Mouse (Mus musculus) heart, adult 2 months (tissue): ENCODE results near the gene Ccdc73. TPM values are rescaled to one million over a fixed set of nuclear protein-coding genes. Genes with fewer than 3 reads are reported as not detected.
A peak's percentile ranks its signal among the peaks of the same experiment; 100 is the strongest.
"Not testable (repeated sequence)": the region's sequence is repeated elsewhere in the genome, so short reads cannot be mapped to it uniquely, and the experiment has no call there.

Experiments used
- DNase-seq, 2 experiments: peaks; one replicate each; pipeline ENCODE4 v3.0.0; 2021
- H3K27ac ChIP-seq: fragments of 200-600 bp; 2 replicates; pipeline ENCODE4 v1.8.1; 2022
- H3K27me3 ChIP-seq: fragments of 200-500 bp; 2 replicates; pipeline ENCODE4 v1.6.1; 2012; ENCODE audit warnings: mild to moderate bottlenecking, low read length, inconsistent platforms, mixed read lengths; ENCODE audit not compliant: control insufficient read depth, insufficient read depth
- H3K36me3 ChIP-seq: fragments of 200-500 bp; 2 replicates; pipeline ENCODE4 v1.6.1; 2012; ENCODE audit warnings: low read length, inconsistent platforms; ENCODE audit not compliant: control insufficient read depth, insufficient read depth
- H3K4me1 ChIP-seq: fragments of 200-500 bp; 2 replicates; pipeline ENCODE4 v1.6.1; 2011; ENCODE audit warnings: low read length; ENCODE audit not compliant: control insufficient read depth, insufficient read depth
- H3K4me3 ChIP-seq: fragments of 200-600 bp; 2 replicates; pipeline ENCODE4 v1.8.1; 2022
- H3K79me2 ChIP-seq: fragments of 200-500 bp; replicated peaks from 2 replicates; pipeline ENCODE4 v1.6.1; 2012; ENCODE audit warnings: mild to moderate bottlenecking, inconsistent platforms, low read length, moderate library complexity, mixed read lengths; ENCODE audit not compliant: control insufficient read depth, insufficient read depth
- H3K9ac ChIP-seq: fragments of 200-500 bp; 2 replicates; pipeline ENCODE4 v1.6.1; 2012; ENCODE audit warnings: low read depth, mild to moderate bottlenecking, control low read depth, inconsistent platforms, low read length, mixed read lengths
- CTCF ChIP-seq: fragments of 200-600 bp; IDR thresholded peaks from 2 replicates; pipeline ENCODE4 v1.8.1; 2022; ENCODE audit warnings: antibody characterized with exemption, mild to moderate bottlenecking, moderate library complexity
- EP300 ChIP-seq: fragments of 200-500 bp; IDR thresholded peaks from 2 replicates; pipeline ENCODE4 v1.6.1; 2011; ENCODE audit warnings: low read depth, low read length, control low read depth; ENCODE audit not compliant: insufficient read depth
- POLR2A ChIP-seq: fragments of 200-500 bp; IDR thresholded peaks from 2 replicates; pipeline ENCODE4 v1.6.1; 2011; ENCODE audit warnings: mild to moderate bottlenecking, low read depth, low read length, control low read depth; ENCODE audit not compliant: insufficient read depth
- WGBS: fragments of 180-500 bp; shearing (Covaris S2); methylation state at CpG from one replicate; pipeline ENCODE4 v1.1.7; 2018; 5-methylcytosine and 5-hydroxymethylcytosine counted together
- intact Hi-C: fragments of 180-260 bp; cut with DNase I; formaldehyde crosslinking; loops from one replicate; pipeline ENCODE4 v1.15.1; 2025
- polyA plus RNA-seq: library from polyadenylated mRNA; depleted of rRNA; stranded (reverse); fragments of >200 nt; gene quantifications from 2 replicates; pipeline ENCODE4 v1.2.3, GENCODE M21; 2012
- total RNA-seq, 2 experiments: library from RNA; stranded (reverse); gene quantifications; 2 replicates each; pipeline ENCODE4 v1.2.3; 2021

The Ccdc73 gene
- total and polyA plus RNA-seq, 3 experiments = 2.5 to 4.9 (median 4.1) TPM

- TF ChIP-seq CTCF = no peak
- no peak for TF ChIP-seq EP300
- no peak for TF ChIP-seq POLR2A
- H3K4me3 ChIP-seq = peak overlapping the region; percentile 58
- H3K4me1 ChIP-seq = peaks cover 4% of the 10 kb centered on the region
- no peaks in the 10 kb centered on the region for H3K27me3 ChIP-seq
- no peaks in the 10 kb centered on the region for H3K79me2 ChIP-seq
- no peak for DNase-seq
- no peak overlapping the region for H3K9ac ChIP-seq
- intact Hi-C loops = loop anchor here (5.0 kb wide), 1 partner anchor 382 kb away; no protein-coding TSS in a partner anchor
- 60% methylated on average over 3 of the region's 3 CpGs for WGBS
- no peak overlapping the region for H3K27ac ChIP-seq
- no peaks in the 10 kb centered on the region for H3K36me3 ChIP-seq
Measured at GRCm38 (mm10) chr2:104849991-104850359, 17.6 kb upstream of the Ccdc73 start.

GRCm38 (mm10) chr2:104851686-104852085, 15.9 kb upstream of the Ccdc73 start:
- no peaks in the 10 kb centered on the region for H3K79me2 ChIP-seq
- H3K9ac ChIP-seq = no peak overlapping the region
- H3K4me1 ChIP-seq = peaks cover 4% of the 10 kb centered on the region
- no peak overlapping the region for H3K4me3 ChIP-seq
- intact Hi-C loops = no loop called here
- no peaks in the 10 kb centered on the region for H3K27me3 ChIP-seq
- no peak for DNase-seq
- H3K27ac ChIP-seq = no peak overlapping the region
- 37% methylated on average over 5 of the region's 5 CpGs for WGBS
- H3K36me3 ChIP-seq = no peaks in the 10 kb centered on the region
- TF ChIP-seq CTCF = no peak
- TF ChIP-seq EP300 = no peak
- no peak for TF ChIP-seq POLR2A

DNA sequence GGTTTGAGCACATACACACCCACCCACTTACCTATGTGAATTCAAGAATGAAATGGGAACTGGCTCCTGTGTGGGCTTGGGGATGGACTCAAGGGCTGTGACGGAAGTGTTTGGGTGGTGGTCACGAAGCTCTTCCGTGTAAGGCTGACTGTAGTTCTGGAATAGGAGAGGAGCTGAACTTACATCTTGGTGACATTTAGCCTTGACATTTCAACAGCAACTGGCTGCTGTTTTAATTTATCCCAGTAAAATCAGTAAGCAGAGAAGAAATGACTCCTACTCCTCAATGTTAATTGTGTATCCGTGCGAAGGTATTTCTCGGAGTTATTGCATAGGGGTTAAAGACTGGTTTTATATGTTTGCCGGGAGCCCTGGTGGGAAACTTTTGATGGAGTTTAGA, 15.1 kb upstream of the Ccdc73 start:
- intact Hi-C loops = no loop called here
- Histone ChIP-seq H3K36me3 (no peaks in the 10 kb centered on the region), H3K27ac (no peak overlapping the region), H3K27me3 (no peaks in the 10 kb centered on the region), H3K9ac (no peak overlapping the region), H3K79me2 (no peaks in the 10 kb centered on the region), H3K4me1 (peaks cover 4% of the 10 kb centered on the region), H3K4me3 (no peak overlapping the region)
- no peak for DNase-seq
- 90% methylated on average over 7 of the region's 7 CpGs for WGBS
- TF ChIP-seq EP300 (no peak), CTCF (no peak), POLR2A (no peak)

DNA sequence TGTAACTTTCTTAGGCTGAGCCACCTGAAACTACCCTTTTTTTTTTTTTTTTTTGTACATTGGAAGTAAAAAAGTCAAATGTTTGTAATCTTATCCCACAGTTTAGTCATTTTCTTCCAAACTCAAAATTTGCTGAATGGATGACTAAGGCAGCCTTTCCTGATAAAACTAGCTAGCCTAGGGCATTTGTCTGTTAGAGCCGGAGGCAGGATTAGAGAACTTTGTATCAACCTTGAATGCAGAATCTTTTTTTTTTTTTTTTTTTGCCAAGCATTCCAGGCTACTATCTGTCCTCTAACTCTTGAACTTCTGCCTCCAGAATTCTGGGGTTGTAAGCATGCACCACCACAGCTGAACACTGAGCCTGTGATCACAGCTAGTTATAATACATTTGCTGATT, 12.8 kb upstream of the Ccdc73 start:
- 62% methylated on average over 1 of the region's 1 CpGs for WGBS
- no peaks in the 10 kb centered on the region for H3K36me3 ChIP-seq
- intact Hi-C loops = no loop called here
- no peak for DNase-seq
- no peaks in the 10 kb centered on the region for H3K27me3 ChIP-seq
- no peak overlapping the region for H3K9ac ChIP-seq
- TF ChIP-seq CTCF (no peak), POLR2A (no peak), EP300 (no peak)
- no peaks in the 10 kb centered on the region for H3K4me1 ChIP-seq
- H3K27ac ChIP-seq = no peak overlapping the region
- H3K4me3 ChIP-seq = no peak overlapping the region
- H3K79me2 ChIP-seq = no peaks in the 10 kb centered on the region

DNA sequence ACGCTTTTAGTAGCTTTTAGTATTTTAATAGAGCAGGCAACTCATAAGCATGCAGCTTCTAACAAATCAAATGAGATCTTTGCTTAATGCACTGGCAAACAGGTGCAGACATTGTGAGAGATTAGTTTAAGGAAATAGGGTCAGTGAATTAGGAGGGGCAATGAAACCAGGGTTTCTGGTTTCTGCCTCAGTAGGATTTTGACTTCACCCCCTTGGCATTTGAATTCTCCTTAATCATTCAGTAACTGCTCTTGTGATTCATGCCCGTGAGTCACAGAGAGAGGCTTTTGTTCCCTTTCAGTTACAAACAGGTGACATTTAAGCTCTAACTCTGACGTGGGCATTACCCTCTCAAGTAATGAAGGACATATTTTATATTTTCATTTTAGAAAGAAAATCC, 11.9 kb upstream of the Ccdc73 start:
- Histone ChIP-seq H3K27me3 (no peaks in the 10 kb centered on the region), H3K79me2 (no peaks in the 10 kb centered on the region)
- intact Hi-C loops = no loop called here

DNA sequence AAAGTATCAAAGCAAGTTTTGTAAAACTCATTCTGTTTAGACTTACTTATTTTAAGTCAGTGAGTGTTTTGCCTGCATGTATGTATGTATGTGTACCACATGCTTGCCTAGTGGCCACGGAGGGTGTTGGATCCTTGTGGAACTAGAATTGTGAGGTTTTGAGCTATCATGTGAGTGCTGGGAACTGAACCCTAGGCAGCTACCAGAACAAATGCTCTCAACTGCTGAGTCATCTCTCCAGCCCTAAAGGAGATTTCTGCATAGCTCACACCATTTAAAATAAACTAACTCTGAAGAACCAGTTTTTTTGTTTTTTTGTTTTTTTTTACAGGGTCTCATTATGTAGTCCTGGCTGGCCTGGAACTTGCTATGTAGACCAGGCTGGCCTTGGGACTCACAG, 11.4 kb upstream of the Ccdc73 start:
- H3K79me2 ChIP-seq = no peaks in the 10 kb centered on the region
- H3K36me3 ChIP-seq = no peaks in the 10 kb centered on the region
- H3K27ac ChIP-seq = no peak overlapping the region
- DNase-seq = no peak
- no peak overlapping the region for H3K4me3 ChIP-seq
- H3K4me1 ChIP-seq = no peaks in the 10 kb centered on the region
- intact Hi-C loops = no loop called here
- no peak overlapping the region for H3K9ac ChIP-seq
- WGBS = 44% methylated on average over 1 of the region's 1 CpGs
- TF ChIP-seq EP300 = no peak
- TF ChIP-seq POLR2A = no peak
- TF ChIP-seq CTCF = no peak
- no peaks in the 10 kb centered on the region for H3K27me3 ChIP-seq

More for the DNA sequence above, 11.9 kb upstream of the Ccdc73 start:
- Histone ChIP-seq H3K27ac (no peak overlapping the region), H3K36me3 (no peaks in the 10 kb centered on the region), H3K4me3 (no peak overlapping the region), H3K4me1 (no peaks in the 10 kb centered on the region), H3K9ac (no peak overlapping the region)
- TF ChIP-seq EP300 = no peak
- no peak for TF ChIP-seq CTCF
- no peak for DNase-seq
- WGBS = 63% methylated on average over 3 of the region's 3 CpGs

- H3K4me1 ChIP-seq, H3K27me3 ChIP-seq, intact Hi-C loops, H3K27ac ChIP-seq, H3K36me3 ChIP-seq, H3K4me3 ChIP-seq, H3K9ac ChIP-seq, DNase-seq, H3K79me2 ChIP-seq: not testable (repeated sequence)
- 88% methylated on average over 3 of the region's 3 CpGs for WGBS
Measured at GRCm38 (mm10) chr2:104858083-104858482, 9.5 kb upstream of the Ccdc73 start.
